Mouse (Mus musculus) common myeloid progenitor, adult 5-6 weeks (primary cell): ENCODE data around the gene Olfr1232. TPM values are rescaled to one million over a fixed set of nuclear protein-coding genes. Genes with fewer than 3 reads are reported as not detected.

Experiments used
- ATAC-seq: replicated peaks from 2 replicates; pipeline ENCODE4 v1.8.0; 2016; ENCODE audit warnings: low read depth, mild to moderate bottlenecking, moderate TSS enrichment, inconsistent platforms; ENCODE audit not compliant: poor library complexity, severe bottlenecking
- total RNA-seq: library from RNA; stranded (forward); fragments of 200-1000, 187-1606 nt; gene quantifications from 2 replicates; pipeline ENCODE4 v1.2.3, GENCODE M21; 2017

The Olfr1232 gene
- total RNA-seq, result not detected in 2 replicates

GRCm38 (mm10) chr2:89329575-89329974 lies at the start of gene Olfr1232:
TSS of gene Olfr1232 (minus strand) at chr2:89329675.
- ATAC-seq, result no peak

DNA sequence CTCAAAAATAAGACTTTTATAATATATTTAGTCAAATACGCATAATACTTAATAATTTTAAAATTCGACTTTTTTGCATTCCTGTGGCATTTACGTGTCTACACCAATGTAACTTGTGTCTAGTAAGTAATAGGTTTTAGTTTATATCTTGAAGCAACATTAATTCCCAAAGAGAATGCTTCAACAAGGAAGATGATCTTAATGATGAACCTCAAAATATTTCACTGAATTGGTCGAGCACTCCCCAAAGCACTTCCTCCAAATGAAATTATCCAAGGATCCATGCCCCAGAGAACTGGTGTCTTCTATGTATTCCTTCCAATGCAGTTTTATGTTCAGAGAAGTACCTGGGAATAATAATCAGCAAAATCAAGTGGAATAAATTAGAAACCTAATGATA lies 35.3 kb upstream of the Olfr1232 start, which contains the start of gene Olfr1234:
Gene Olfr1234 (minus strand): TSS at position 101 of the 400 bp plus-strand sequence.
- no peak for ATAC-seq

DNA sequence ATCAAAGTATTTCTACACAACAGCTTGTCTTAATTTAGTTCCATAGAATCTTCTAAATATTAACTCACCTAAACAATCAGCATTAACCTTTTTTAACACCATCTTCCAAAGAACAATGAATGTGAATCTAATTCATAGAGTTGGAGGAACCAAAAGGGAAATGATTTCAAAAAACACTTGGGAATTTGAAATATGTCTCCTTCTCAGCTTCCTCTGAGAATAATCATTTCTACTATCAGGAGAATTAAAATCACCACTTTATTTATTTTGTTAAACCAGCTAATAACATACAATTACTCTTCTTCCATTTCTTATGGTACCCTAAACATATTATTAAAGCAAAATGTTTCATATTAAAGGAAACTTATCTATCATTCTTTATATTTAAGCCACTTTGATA lies 12.8 kb upstream of the Olfr1232 start, which contains the start of gene Olfr1233:
Gene Olfr1233 (minus strand): TSS at position 101 of the 400 bp plus-strand sequence.
- no peak for ATAC-seq

- no peak for ATAC-seq
Measured at GRCm38 (mm10) chr2:89306974-89307373, 22.5 kb downstream of the Olfr1232 start, which contains the start of gene Olfr1231. TSS of gene Olfr1231 (minus strand) at chr2:89307074.

DNA sequence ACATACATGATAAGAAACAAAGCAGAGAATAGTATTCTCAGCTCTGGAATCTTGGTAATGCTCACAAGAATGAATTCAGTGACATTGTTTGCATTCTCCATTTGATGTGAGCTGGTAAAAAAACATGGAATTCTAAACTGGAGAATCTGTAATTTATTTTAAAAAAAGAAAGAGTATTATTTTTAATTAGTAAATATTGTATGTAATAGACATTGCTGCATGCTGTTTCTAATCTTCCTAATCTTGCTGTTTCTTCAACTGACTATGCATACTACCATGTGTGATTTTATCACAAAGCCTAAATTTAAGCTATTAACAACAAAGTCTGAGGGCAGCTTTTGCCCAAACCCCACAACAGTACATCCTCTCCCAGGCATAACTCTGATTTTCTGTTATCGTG lies 32.3 kb downstream of the Olfr1232 start, which contains the start of gene Olfr1230:
Gene Olfr1230 (minus strand): TSS at position 101 of the 400 bp plus-strand sequence.
- ATAC-seq, result no peak

DNA sequence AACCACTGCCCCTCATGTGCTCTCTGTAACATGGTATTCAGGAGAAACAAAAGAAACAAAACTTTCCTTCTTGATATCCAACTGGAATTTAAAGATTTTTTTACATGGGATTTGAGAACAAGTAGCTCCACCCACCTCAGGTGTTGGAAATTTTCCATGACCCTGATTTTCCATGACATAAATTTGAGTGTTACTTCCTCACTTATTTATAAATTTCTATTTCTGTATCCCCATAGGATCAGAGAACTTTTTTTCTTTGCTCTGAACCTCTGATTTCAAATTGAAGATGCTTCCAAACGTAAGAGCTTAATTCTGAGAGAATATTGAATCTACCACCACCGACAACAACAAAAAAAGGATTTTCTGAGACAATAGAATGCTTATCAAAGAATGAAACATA lies 41.6 kb downstream of the Olfr1232 start, which contains the start of gene Olfr1229:
Gene Olfr1229 (minus strand): TSS at position 101 of the 400 bp plus-strand sequence.
- no peak for ATAC-seq

Other genes starting within 250 kb of the Olfr1232 start
- not detected in 2 replicates for gene Olfr1219, start 246.2 kb downstream of the Olfr1232 start, total RNA-seq
- not detected in 2 replicates for gene Olfr1220, start 222.8 kb downstream of the Olfr1232 start, total RNA-seq
- not detected in 2 replicates for gene Olfr1221, start 212.4 kb downstream of the Olfr1232 start, total RNA-seq
- not detected in 2 replicates for gene Olfr1222, start 196.6 kb downstream of the Olfr1232 start, total RNA-seq
- not detected in 2 replicates for gene Olfr1223, start 178.1 kb downstream of the Olfr1232 start, total RNA-seq
- not detected in 2 replicates for gene Olfr1224-ps1, start 165.6 kb downstream of the Olfr1232 start, total RNA-seq
- not detected in 2 replicates for gene Olfr1225, start 155.0 kb downstream of the Olfr1232 start, total RNA-seq
- not detected in 2 replicates for gene Olfr1226, start 129.6 kb downstream of the Olfr1232 start, total RNA-seq
- gene Olfr1228, start 75.6 kb downstream of the Olfr1232 start, total RNA-seq, result not detected in 2 replicates
- not detected in 2 replicates for gene Olfr1229, start 41.7 kb downstream of the Olfr1232 start, total RNA-seq
- not detected in 2 replicates for gene Olfr1230, start 32.4 kb downstream of the Olfr1232 start, total RNA-seq
- gene Olfr1231, start 22.6 kb downstream of the Olfr1232 start, total RNA-seq, result not detected in 2 replicates
- not detected in 2 replicates for gene Olfr1233, start 12.7 kb upstream of the Olfr1232 start, total RNA-seq
- not detected in 2 replicates for gene Olfr1234, start 35.2 kb upstream of the Olfr1232 start, total RNA-seq
- not detected in 2 replicates for gene Olfr1238, start 80.0 kb upstream of the Olfr1232 start, total RNA-seq
- not detected in 2 replicates for gene Olfr1239, start 90.7 kb upstream of the Olfr1232 start, total RNA-seq
- gene Olfr1240, start 113.3 kb upstream of the Olfr1232 start, total RNA-seq, result not detected in 2 replicates
- not detected in 2 replicates for gene Olfr1241, start 157.5 kb upstream of the Olfr1232 start, total RNA-seq
- gene Olfr1242, start 168.7 kb upstream of the Olfr1232 start, total RNA-seq, result not detected in 2 replicates
- not detected in 2 replicates for gene Olfr1243, start 201.8 kb upstream of the Olfr1232 start, total RNA-seq
- gene Olfr1245, start 248.8 kb upstream of the Olfr1232 start, total RNA-seq, result not detected in 2 replicates